Mouse (Mus musculus) stomach, postnatal 0 days (tissue): ENCODE measurements around the gene Tex38.
A peak's percentile ranks its signal among the peaks of the same experiment; 100 is the strongest.

Experiments
- CTCF ChIP-seq: IDR thresholded peaks from 2 replicates; pipeline ENCODE4 v1.5.1; 2016; ENCODE audit warnings: antibody characterized with exemption, low read depth, mild to moderate bottlenecking, moderate library complexity
- EP300 ChIP-seq: optimal IDR thresholded peaks from 2 replicates; pipeline ENCODE3; 2016; ENCODE audit warnings: antibody characterized with exemption

DNA sequence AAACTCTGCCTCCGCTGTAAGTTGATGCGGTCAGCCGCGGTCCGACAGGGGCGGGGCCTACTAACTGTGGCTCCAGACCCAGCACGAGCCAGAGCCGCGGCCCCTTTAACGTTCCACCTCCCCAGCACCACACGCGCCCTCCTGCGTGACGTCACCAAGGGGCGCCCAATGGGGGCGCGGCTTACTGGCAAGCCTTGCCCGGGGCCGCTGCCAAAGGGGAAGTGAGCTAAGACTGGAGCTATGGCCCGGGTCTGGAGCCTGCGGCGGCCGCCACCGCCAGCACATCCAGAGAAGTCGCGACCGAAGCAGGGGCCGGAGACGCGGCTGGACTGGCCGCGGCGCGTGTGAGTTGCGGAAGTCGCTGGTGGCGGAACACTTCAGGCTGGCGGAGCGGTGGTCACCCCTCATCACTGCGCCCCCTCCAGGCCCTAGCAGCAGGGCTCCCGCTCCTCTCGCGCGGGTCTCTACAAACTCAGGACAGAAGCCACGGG is 43.2 kb downstream of the Tex38 start, which contains the start of gene Efcab14:
- TF ChIP-seq EP300 (no peak), CTCF (peak; percentile 70)
